Mouse (Mus musculus) layer of hippocampus, adult 9-11 months (tissue): ENCODE measurements around the gene Gm5538.

Source experiments
- DNase-seq: peaks from one replicate; pipeline ENCODE4 v3.0.0; 2022

Gene Gm5538

GRCm38 (mm10) chr3:59729490-59729889, at the start of gene Gm5538:
Gene Gm5538 (plus strand): TSS chr3:59729790.
- DNase-seq, result no peak

GRCm38 (mm10) chr3:59697391-59697790, 32.2 kb upstream of the Gm5538 start:
- no peak for DNase-seq

GRCm38 (mm10) chr3:59702614-59703110, 26.9 kb upstream of the Gm5538 start:
- no peak for DNase-seq

GRCm38 (mm10) chr3:59739866-59740265, 10.3 kb downstream of the Gm5538 start:
- DNase-seq, result no peak

- no peak for DNase-seq
Measured at GRCm38 (mm10) chr3:59744181-59744580, 14.6 kb downstream of the Gm5538 start.
